Mouse (Mus musculus): ENCODE measurements around the gene Pnldc1. TPM values are rescaled to one million over a fixed set of nuclear protein-coding genes. Genes with fewer than 3 reads are reported as not detected.

The Pnldc1 gene
- polyA plus RNA-seq (2015; fragmentation: Nextera tagmentation; extraction: Ambion mirVana): 0.94 and 1.3 TPM in 2 replicates

GRCm38 (mm10) chr17:12909361-12910280 lies at the start of gene Pnldc1:
TSS of gene Pnldc1 (minus strand) at chr17:12910230.

DNA sequence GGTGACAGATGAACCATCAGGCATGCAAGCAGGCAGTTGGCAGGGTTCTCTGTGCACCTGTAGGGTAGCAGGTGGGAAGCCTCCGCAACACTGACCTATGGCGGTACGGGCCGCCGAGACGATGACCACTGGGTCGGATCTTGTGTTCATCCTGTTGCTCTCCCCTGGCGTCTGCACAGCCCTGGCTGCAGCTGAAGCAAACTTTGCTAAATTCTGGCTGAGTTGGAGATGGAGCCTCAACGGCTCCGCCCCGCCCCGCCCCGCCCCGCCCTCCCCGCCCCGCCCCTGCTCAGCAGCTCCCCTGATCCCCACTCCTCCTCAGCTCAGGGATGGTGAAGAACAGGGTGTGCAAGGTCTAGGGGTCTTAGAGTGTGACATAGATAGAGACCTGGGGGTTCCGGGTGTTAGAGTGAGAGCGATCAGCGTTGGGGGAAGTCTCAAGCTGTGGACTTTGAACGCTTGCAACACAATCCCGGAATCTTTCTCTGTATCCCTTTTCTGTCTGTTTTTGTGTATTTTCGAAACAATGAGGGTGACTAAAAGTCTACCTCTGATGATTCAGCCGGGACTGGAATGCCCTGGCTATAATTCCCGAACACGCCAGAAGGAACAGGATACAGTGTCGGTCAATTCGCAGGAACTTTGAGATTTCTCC lies 30.2 kb upstream of the Pnldc1 start, which contains the start of gene Acat3:
Gene Acat3 (minus strand): TSS at position 450 of the 655 bp plus-strand sequence.

GRCm38 (mm10) chr17:12915881-12916583 lies 6.0 kb upstream of the Pnldc1 start, which contains the start of gene Mrpl18:
TSS of gene Mrpl18 (minus strand) at chr17:12916345.

GRCm38 (mm10) chr17:12915488-12915880 lies 5.5 kb upstream of the Pnldc1 start, which contains the start of gene Tcp1:
TSS of gene Tcp1 (plus strand) at chr17:12915701.

DNA sequence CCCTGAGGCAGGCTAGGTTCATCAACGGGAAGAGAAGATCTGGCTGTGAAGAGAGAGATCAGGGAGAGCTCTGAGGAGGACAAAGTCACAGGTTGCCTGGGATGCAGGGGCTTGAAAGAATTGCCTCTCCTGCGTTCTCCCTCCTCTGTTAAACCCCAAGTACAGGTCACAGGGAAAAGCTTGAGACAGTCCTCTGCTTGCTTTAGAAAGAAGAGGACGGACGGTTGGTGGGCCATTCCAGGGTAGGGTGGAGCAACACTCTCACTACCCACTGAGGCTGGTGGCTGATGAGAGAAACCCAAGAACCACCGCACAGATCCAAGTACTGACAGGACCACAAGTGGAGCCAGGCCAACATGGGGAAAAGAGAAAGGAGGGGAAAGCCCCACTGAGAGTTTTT lies 34.3 kb downstream of the Pnldc1 start, which contains the start of gene Mrgprh:
Gene Mrgprh (plus strand): TSS at position 301 of the 400 bp plus-strand sequence.

DNA sequence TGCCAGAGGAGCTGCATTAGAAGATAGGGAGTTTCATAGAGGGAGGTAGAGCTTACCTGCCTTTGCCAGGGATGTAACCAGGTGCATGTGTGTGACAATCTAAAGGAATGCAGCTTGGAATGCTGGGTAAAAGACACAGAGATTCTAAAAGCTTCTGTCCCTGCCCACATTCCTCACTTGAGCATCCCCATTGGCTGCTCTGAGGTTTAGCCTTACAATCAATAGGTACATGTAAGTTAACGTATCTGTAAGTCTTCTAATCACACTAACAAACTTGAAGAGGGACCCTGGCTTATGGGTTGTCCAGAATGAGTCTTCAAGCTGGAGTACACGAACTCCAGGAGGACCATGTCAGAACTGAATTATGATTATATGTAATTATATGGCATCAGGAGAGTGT lies 42.0 kb downstream of the Pnldc1 start, which contains the start of gene Mas1:
Gene Mas1 (minus strand): TSS at position 101 of the 400 bp plus-strand sequence.

Small RNA genes within 50 kb of the gene (microRNA-seq; reads per million reads assigned to microRNA genes)
- gene Gm24085 (ENCODE audit: borderline replicate concordance, insufficient number of aligned reads): not detected

Other genes starting within 250 kb of the Pnldc1 start
- gene Slc22a1, start 234.4 kb downstream of the Pnldc1 start, polyA plus RNA-seq (2015; fragmentation: Nextera tagmentation; extraction: Ambion mirVana): 0.61 and 0.80 TPM in 2 replicates
- 10.7 and 13.6 TPM in 2 replicates for gene Igf2r, start 140.6 kb downstream of the Pnldc1 start, polyA plus RNA-seq (2015; fragmentation: Nextera tagmentation; extraction: Ambion mirVana)
- 0.38 and 0.39 TPM in 2 replicates for gene Mas1, start 42.1 kb downstream of the Pnldc1 start, polyA plus RNA-seq (2015; fragmentation: Nextera tagmentation; extraction: Ambion mirVana)
- 0.08 TPM in 1 of 2 replicates, not detected in the other for gene Mrgprh, start 34.2 kb downstream of the Pnldc1 start, polyA plus RNA-seq (2015; fragmentation: Nextera tagmentation; extraction: Ambion mirVana)
- gene Tcp1, start 5.5 kb upstream of the Pnldc1 start, polyA plus RNA-seq (2015; fragmentation: Nextera tagmentation; extraction: Ambion mirVana): 206 and 254 TPM in 2 replicates
- gene Mrpl18, start 6.1 kb upstream of the Pnldc1 start, polyA plus RNA-seq (2015; fragmentation: Nextera tagmentation; extraction: Ambion mirVana): 117 and 133 TPM in 2 replicates
- gene Acat3, start 30.4 kb upstream of the Pnldc1 start, polyA plus RNA-seq (2015; fragmentation: Nextera tagmentation; extraction: Ambion mirVana): 1.7 and 2.8 TPM in 2 replicates
- gene Acat2, start 50.5 kb upstream of the Pnldc1 start, polyA plus RNA-seq (2015; fragmentation: Nextera tagmentation; extraction: Ambion mirVana): 47.5 and 60.0 TPM in 2 replicates
- gene Wtap, start 83.9 kb upstream of the Pnldc1 start, polyA plus RNA-seq (2015; fragmentation: Nextera tagmentation; extraction: Ambion mirVana): 105 and 108 TPM in 2 replicates
- gene Sod2, start 96.6 kb upstream of the Pnldc1 start, polyA plus RNA-seq (2015; fragmentation: Nextera tagmentation; extraction: Ambion mirVana): 166 and 317 TPM in 2 replicates
- 0.11 TPM in 1 of 2 replicates, not detected in the other for gene Gpr31b, start 142.1 kb upstream of the Pnldc1 start, polyA plus RNA-seq (2015; fragmentation: Nextera tagmentation; extraction: Ambion mirVana)
- gene Tcp10b, start 150.9 kb upstream of the Pnldc1 start, polyA plus RNA-seq (2015; fragmentation: Nextera tagmentation; extraction: Ambion mirVana): 0.16 and 0.26 TPM in 2 replicates
- 0.08 TPM in 1 of 2 replicates, not detected in the other for gene Unc93a, start 221.6 kb upstream of the Pnldc1 start, polyA plus RNA-seq (2015; fragmentation: Nextera tagmentation; extraction: Ambion mirVana)